Mouse (Mus musculus): ENCODE measurements around the gene Nfic.

- TF ChIP-seq EP300 (IDR thresholded peaks at IDR 0.05; ENCODE audit: low read depth), result no peak
- no peak for TF ChIP-seq CTCF (IDR thresholded peaks at IDR 0.05; ENCODE audit: low read depth)
These were observed 25.1 kb downstream of the Nfic start for GRCm38 (mm10) chr10:81430141-81430830.
